Mouse (Mus musculus): ENCODE measurements at regions not wholly inside any gene's neighbourhood (a gene's known extent, or its start where the extent isn't known, plus 50 kb on each side); places are given as distances from the start of the nearest gene placed in this dataset.

GRCm38 (mm10) chr1:184533870-184534269, 198.5 kb downstream of the Hlx start:
- no peak for TF ChIP-seq CTCF (IDR thresholded peaks at IDR 0.05; ENCODE audit: borderline replicate concordance, extremely low read depth, insufficient read depth, insufficient read length)
- TF ChIP-seq POLR2A (IDR thresholded peaks at IDR 0.05; ENCODE audit: borderline replicate concordance, extremely low read depth, insufficient read depth, insufficient read length, poor library complexity, severe bottlenecking), result no peak

All from brain, embryonic 14.5 days (tissue).